Mouse (Mus musculus): ENCODE measurements around the gene Ak6. TPM values are rescaled to one million over a fixed set of nuclear protein-coding genes. Genes with fewer than 3 reads are reported as not detected.

Ak6 gene
- 10 to 100 TPM; 66.7 to 71.5 TPM for total RNA-seq (2021)
- long read RNA-seq, experiment 1, transcript Ak6-202 (3 exons, 1,222 nt): major isoform, 45 of 68 reads
- long read RNA-seq, experiment 1, transcript Ak6-201 (5 exons, 1,298 nt): minor isoform, 19 of 68 reads
- long read RNA-seq, experiment 1, partial matches to known transcripts: 3 of 68 reads
- long read RNA-seq, experiment 1, other reads (novel, unspliced or antisense): 1 of 68 reads
- long read RNA-seq, experiment 2, transcript Ak6-202 (3 exons, 1,222 nt): major isoform, 56 of 78 reads
- long read RNA-seq, experiment 2, transcript Ak6-201 (5 exons, 1,298 nt): minor isoform, 22 of 78 reads
- long read RNA-seq, experiment 2, partial matches to known transcripts: 0 of 78 reads
- long read RNA-seq, experiment 2, other reads (novel, unspliced or antisense): 0 of 78 reads

- DNase-seq: peak; percentile 95
These were observed at the start of gene Ak6, which contains the start of gene Rad17 for GRCm38 (mm10) chr13:100650550-100651438. TSS of gene Ak6 (plus strand) at chr13:100650979. TSS of gene Rad17 (minus strand) at chr13:100651051.

- DNase-seq: no peak
These were observed 49.7 kb upstream of the Ak6 start for GRCm38 (mm10) chr13:100601034-100601433.

GRCm38 (mm10) chr13:100602239-100602902 is 48.4 kb upstream of the Ak6 start:
- DNase-seq: no peak

GRCm38 (mm10) chr13:100603031-100603737 is 47.6 kb upstream of the Ak6 start:
- no peak for DNase-seq

GRCm38 (mm10) chr13:100603738-100604095 is 47.1 kb upstream of the Ak6 start:
- no peak for DNase-seq

GRCm38 (mm10) chr13:100605845-100606244 is 44.9 kb upstream of the Ak6 start:
- no peak for DNase-seq

GRCm38 (mm10) chr13:100607756-100608155 is 43.0 kb upstream of the Ak6 start:
- no peak for DNase-seq

GRCm38 (mm10) chr13:100611266-100611665 is 39.5 kb upstream of the Ak6 start:
- no peak for DNase-seq

- DNase-seq: no peak
These were observed 38.5 kb upstream of the Ak6 start for GRCm38 (mm10) chr13:100612251-100612650.

- no peak for DNase-seq
These were observed 37.9 kb upstream of the Ak6 start for GRCm38 (mm10) chr13:100612903-100613302.

- DNase-seq: peak; percentile 51
These were observed 34.3 kb upstream of the Ak6 start, which contains the start of gene Marveld2 for GRCm38 (mm10) chr13:100616181-100617087. TSS of gene Marveld2 (minus strand) at chr13:100616971.

GRCm38 (mm10) chr13:100617583-100617982 is 33.2 kb upstream of the Ak6 start:
- DNase-seq: no peak

GRCm38 (mm10) chr13:100622241-100622640 is 28.5 kb upstream of the Ak6 start:
- no peak for DNase-seq

- no peak for DNase-seq
These were observed 16.6 kb upstream of the Ak6 start for GRCm38 (mm10) chr13:100634106-100634691.

- no peak for DNase-seq
These were observed 8.1 kb upstream of the Ak6 start for GRCm38 (mm10) chr13:100642471-100643209.

- DNase-seq: no peak
These were observed 2.6 kb upstream of the Ak6 start for GRCm38 (mm10) chr13:100648223-100648622.

- no peak for DNase-seq
These were observed 834 bp downstream of the Ak6 start, which contains the start of gene Taf9 for GRCm38 (mm10) chr13:100651439-100652186. TSS of gene Taf9 (plus strand) at chr13:100651579.

GRCm38 (mm10) chr13:100658091-100658490 is 7.3 kb downstream of the Ak6 start:
- DNase-seq: no peak

Data from gastrocnemius, postnatal 10 days (tissue).